Mouse (Mus musculus) forebrain, embryonic 16.5 days (tissue): ENCODE results near the gene Dync2li1. TPM values are rescaled to one million over a fixed set of nuclear protein-coding genes. Genes with fewer than 3 reads are reported as not detected.

ENCODE experiments used
- ATAC-seq: fragments of 200-750 bp; cut with Nextera tagmentation; 2 replicates; pipeline ENCODE4 v1.8.0; 2017; ENCODE audit warnings: mild to moderate bottlenecking, moderate library complexity
- H3K27ac ChIP-seq: fragments of 300-500 bp; sonication (generic); 2 replicates; pipeline ENCODE4 v1.5.1; 2014; ENCODE audit warnings: low read length, control low read depth
- H3K27me3 ChIP-seq: fragments of 300-500 bp; sonication (generic); replicated peaks from 2 replicates; pipeline ENCODE4 v1.6.1; 2014; ENCODE audit warnings: low read length; ENCODE audit not compliant: control insufficient read depth, insufficient read depth
- H3K36me3 ChIP-seq: fragments of 300-500 bp; sonication (generic); 2 replicates; pipeline ENCODE4 v1.6.1; 2014; ENCODE audit not compliant: control insufficient read depth, insufficient read depth
- H3K4me1 ChIP-seq: fragments of 300-500 bp; sonication (generic); replicated peaks from 2 replicates; pipeline ENCODE4 v1.6.1; 2014; ENCODE audit warnings: low read length; ENCODE audit not compliant: control insufficient read depth, insufficient read depth
- H3K4me2 ChIP-seq: fragments of 300-500 bp; sonication (generic); 2 replicates; pipeline ENCODE4 v1.6.1; 2014; ENCODE audit warnings: mild to moderate bottlenecking, low read length, control low read depth
- H3K4me3 ChIP-seq: fragments of 300-500 bp; sonication (generic); replicated peaks from 2 replicates; pipeline ENCODE4 v1.5.1; 2014; ENCODE audit warnings: mild to moderate bottlenecking, low read length, control low read depth
- H3K9ac ChIP-seq: fragments of 300-500 bp; sonication (generic); replicated peaks from 2 replicates; pipeline ENCODE4 v1.6.1; 2014; ENCODE audit warnings: low read depth, low read length, control low read depth
- H3K9me3 ChIP-seq: fragments of 300-500 bp; sonication (generic); 2 replicates; pipeline ENCODE4 v1.6.1; 2016; ENCODE audit warnings: low read length; ENCODE audit not compliant: control insufficient read depth
- WGBS: fragments of 180-500 bp; shearing (Covaris S2); extraction: QIAGEN DNeasy Blood & Tissue Kit; methylation state at CpG from one replicate; pipeline ENCODE4 v1.1.7; 2014; 5-methylcytosine and 5-hydroxymethylcytosine counted together
- polyA plus RNA-seq: library from polyadenylated mRNA; unstranded; fragments of >200 nt; fragmentation: Nextera tagmentation; extraction: Ambion mirVana; gene quantifications from 2 replicates; pipeline ENCODE4 v1.2.1, GENCODE M21; 2015

The Dync2li1 gene
- polyA plus RNA-seq, 1 experiment from 2014 or later = 33.0 TPM

- H3K27me3 ChIP-seq = no peaks in the 10 kb centered on the region
- H3K27ac ChIP-seq = no peak overlapping the region
- ATAC-seq = no peak
- 76% methylated on average over 16 of the region's 16 CpGs for WGBS
- H3K9me3 ChIP-seq = no peaks in the 10 kb centered on the region
- H3K36me3 ChIP-seq = no peaks in the 10 kb centered on the region
- H3K9ac ChIP-seq = no peak overlapping the region
- no peak overlapping the region for H3K4me2 ChIP-seq
- H3K4me1 ChIP-seq = peaks cover 8% of the 10 kb centered on the region
- no peak overlapping the region for H3K4me3 ChIP-seq
These were observed 34.7 kb upstream of the Dync2li1 start for GRCm38 (mm10) chr17:84591431-84592150.

DNA sequence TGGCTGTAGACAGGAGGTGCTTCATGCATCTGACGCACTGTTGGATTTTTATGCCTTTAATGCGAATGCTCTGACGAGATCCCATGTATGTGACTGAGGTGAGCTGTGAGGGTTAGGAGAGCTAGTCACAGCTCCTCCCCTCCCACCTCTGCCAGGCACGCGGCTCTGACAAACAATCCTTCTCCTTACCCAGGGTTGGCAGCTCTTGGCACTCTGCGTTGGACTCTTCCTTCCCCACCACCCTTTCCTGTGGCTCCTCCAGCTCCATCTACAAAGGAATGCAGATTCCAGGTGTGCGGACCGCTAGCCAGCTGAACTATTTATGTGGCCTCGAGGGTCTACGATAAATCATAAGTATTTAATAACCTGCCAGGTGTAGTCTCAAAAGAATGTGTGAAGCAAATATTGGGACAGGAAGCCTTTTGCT, 30.3 kb upstream of the Dync2li1 start:
- peak overlapping the region; percentile 24 for H3K4me3 ChIP-seq
- peak; percentile 76 for ATAC-seq
- WGBS = 34% methylated on average over 10 of the region's 10 CpGs

GRCm38 (mm10) chr17:84596501-84596900, 29.8 kb upstream of the Dync2li1 start:
- ATAC-seq = no peak
- Histone ChIP-seq H3K9ac (peak overlapping the region; percentile 51; the same call in 1 of the 2 replicates), H3K4me2 (peak overlapping the region; percentile 43), H3K27ac (peak overlapping the region; percentile 60), H3K36me3 (no peaks in the 10 kb centered on the region), H3K4me3 (peak overlapping the region; percentile 24), H3K9me3 (no peaks in the 10 kb centered on the region), H3K4me1 (peaks cover 11% of the 10 kb centered on the region), H3K27me3 (no peaks in the 10 kb centered on the region)
- 33% methylated on average over 7 of the region's 7 CpGs for WGBS

More for the DNA sequence above, 30.3 kb upstream of the Dync2li1 start:
- Histone ChIP-seq H3K27ac (peak overlapping the region; percentile 28; the same call in 1 of the 2 replicates), H3K27me3 (no peaks in the 10 kb centered on the region), H3K4me1 (peaks cover 11% of the 10 kb centered on the region), H3K9ac (peak overlapping the region; percentile 51), H3K36me3 (no peaks in the 10 kb centered on the region), H3K9me3 (no peaks in the 10 kb centered on the region), H3K4me2 (peak overlapping the region; percentile 43)

DNA sequence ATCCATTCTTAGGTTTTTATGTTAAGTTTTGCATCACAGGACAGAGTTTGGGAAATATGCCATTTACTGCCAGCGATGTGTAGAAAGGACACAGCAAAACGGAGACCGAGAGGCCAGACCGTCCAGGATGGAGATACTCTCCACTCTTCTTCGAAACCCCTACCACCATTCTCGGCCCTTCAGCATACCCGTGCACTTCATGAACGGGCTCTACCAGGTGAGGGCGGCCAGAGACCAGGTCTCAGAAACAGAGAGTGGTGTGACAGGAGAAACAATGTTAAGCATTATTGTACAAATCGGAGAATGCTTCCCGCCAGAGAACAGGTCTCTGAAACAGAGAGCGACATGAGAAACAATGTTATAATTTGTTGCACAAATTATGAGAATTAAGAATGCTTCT, 28.4 kb upstream of the Dync2li1 start:
- Histone ChIP-seq H3K27me3 (no peaks in the 10 kb centered on the region), H3K4me2 (no peak overlapping the region), H3K27ac (no peak overlapping the region), H3K36me3 (no peaks in the 10 kb centered on the region), H3K9me3 (no peaks in the 10 kb centered on the region), H3K9ac (no peak overlapping the region), H3K4me3 (no peak overlapping the region), H3K4me1 (peaks cover 11% of the 10 kb centered on the region)
- 92% methylated on average over 12 of the region's 12 CpGs for WGBS
- ATAC-seq = no peak

DNA sequence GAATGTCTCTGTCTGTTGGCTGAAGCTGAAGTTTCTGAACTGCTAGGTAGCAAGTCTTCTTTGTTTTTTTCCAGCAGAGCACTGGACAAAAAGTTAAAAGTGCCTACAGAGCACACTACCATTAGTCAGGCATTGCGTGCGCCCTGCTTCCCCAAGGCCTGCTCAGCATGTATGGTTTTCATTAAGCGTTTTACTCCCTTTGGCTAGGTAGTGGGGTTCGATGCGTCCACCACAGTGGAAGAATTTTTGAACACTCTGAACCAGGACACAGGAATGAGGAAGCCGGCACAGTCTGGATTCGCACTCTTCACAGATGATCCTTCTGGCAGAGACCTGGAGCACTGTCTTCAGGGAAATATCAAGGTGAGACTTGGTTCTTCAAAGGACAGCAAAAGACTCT, 27.4 kb upstream of the Dync2li1 start:
- H3K4me2 ChIP-seq = no peak overlapping the region
- H3K27ac ChIP-seq = no peak overlapping the region
- no peaks in the 10 kb centered on the region for H3K9me3 ChIP-seq
- no peak overlapping the region for H3K9ac ChIP-seq
- 91% methylated on average over 7 of the region's 7 CpGs for WGBS
- ATAC-seq = no peak
- peaks cover 11% of the 10 kb centered on the region for H3K4me1 ChIP-seq
- no peaks in the 10 kb centered on the region for H3K27me3 ChIP-seq
- no peaks in the 10 kb centered on the region for H3K36me3 ChIP-seq
- no peak overlapping the region for H3K4me3 ChIP-seq

GRCm38 (mm10) chr17:84600051-84600983, 26.0 kb upstream of the Dync2li1 start:
- Histone ChIP-seq H3K36me3 (no peaks in the 10 kb centered on the region), H3K4me1 (peaks cover 11% of the 10 kb centered on the region), H3K9ac (no peak overlapping the region), H3K4me3 (no peak overlapping the region), H3K4me2 (no peak overlapping the region), H3K27ac (no peak overlapping the region), H3K27me3 (no peaks in the 10 kb centered on the region), H3K9me3 (no peaks in the 10 kb centered on the region)
- no peak for ATAC-seq
- 75% methylated on average over 9 of the region's 9 CpGs for WGBS

DNA sequence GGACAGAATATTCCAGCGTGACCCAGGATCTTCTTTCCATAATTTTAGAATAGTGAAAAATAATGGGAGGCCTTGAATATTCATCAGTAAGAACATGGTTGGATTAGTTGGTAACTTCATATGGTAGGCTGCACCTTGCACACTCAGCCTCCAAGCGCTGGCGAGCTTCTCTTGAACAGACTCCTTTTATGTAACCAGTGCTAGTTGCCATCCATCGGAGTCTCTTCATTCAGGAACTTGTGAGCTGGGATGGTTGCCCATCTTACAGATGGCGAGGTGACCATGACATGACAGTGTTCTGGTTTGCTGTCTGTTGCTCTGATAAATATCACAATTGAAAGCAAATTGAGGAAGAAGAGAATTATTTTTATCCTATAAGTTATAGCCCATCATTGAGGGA, 24.5 kb upstream of the Dync2li1 start:
- Histone ChIP-seq H3K4me1 (peaks cover under 1% of the 10 kb centered on the region), H3K4me3 (no peak overlapping the region), H3K4me2 (no peak overlapping the region), H3K36me3 (no peaks in the 10 kb centered on the region), H3K27me3 (no peaks in the 10 kb centered on the region), H3K9ac (no peak overlapping the region), H3K9me3 (no peaks in the 10 kb centered on the region), H3K27ac (no peak overlapping the region)
- no peak for ATAC-seq
- 89% methylated on average over 5 of the region's 5 CpGs for WGBS

DNA sequence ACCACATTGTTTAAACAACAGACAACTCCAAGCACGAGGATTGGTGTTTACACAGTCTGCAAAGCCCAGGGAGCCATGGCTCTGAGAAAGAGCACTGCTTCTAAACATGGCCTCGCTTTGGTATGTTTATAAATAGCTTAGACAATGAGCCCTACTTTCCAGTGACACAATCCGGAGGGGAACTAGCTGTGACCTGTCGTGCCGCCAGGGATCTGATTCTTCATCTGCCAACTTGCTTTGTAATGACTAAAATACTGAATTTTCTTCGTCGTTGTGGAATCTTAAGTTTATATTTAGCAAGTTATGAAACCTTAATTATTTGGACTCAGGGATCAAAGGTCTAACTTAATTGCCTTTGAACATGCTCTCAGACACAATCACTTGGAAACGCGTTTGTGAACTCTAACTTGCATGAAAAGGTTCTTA, 23.1 kb upstream of the Dync2li1 start:
- Histone ChIP-seq H3K27ac (no peak overlapping the region), H3K27me3 (no peaks in the 10 kb centered on the region), H3K4me2 (no peak overlapping the region), H3K4me1 (no peaks in the 10 kb centered on the region), H3K4me3 (no peak overlapping the region), H3K36me3 (no peaks in the 10 kb centered on the region), H3K9me3 (no peaks in the 10 kb centered on the region), H3K9ac (no peak overlapping the region)
- no peak for ATAC-seq
- 61% methylated on average over 9 of the region's 9 CpGs for WGBS

GRCm38 (mm10) chr17:84603709-84604420, 22.4 kb upstream of the Dync2li1 start:
- H3K27ac ChIP-seq = no peak overlapping the region
- H3K4me3 ChIP-seq = no peak overlapping the region
- H3K36me3 ChIP-seq = no peaks in the 10 kb centered on the region
- ATAC-seq = no peak
- no peak overlapping the region for H3K4me2 ChIP-seq
- H3K27me3 ChIP-seq = no peaks in the 10 kb centered on the region
- WGBS = 97% methylated on average over 10 of the region's 10 CpGs
- no peak overlapping the region for H3K9ac ChIP-seq
- no peaks in the 10 kb centered on the region for H3K9me3 ChIP-seq
- H3K4me1 ChIP-seq = no peaks in the 10 kb centered on the region
